Mouse (Mus musculus): ENCODE data around the gene Gm8909.

- TF ChIP-seq POLR2A (IDR thresholded peaks at IDR 0.05; ENCODE audit: control insufficient read depth, low read depth, low read length) = no peak
- TF ChIP-seq CTCF (IDR thresholded peaks at IDR 0.05; ENCODE audit: control insufficient read depth, insufficient read depth, insufficient replicate concordance, low read depth, low read length) = no peak
These were observed 21.3 kb upstream of the Gm8909 start for GRCm38 (mm10) chr17:36189491-36190168.
